Mouse (Mus musculus) olfactory bulb, adult 2 months (tissue): Measurements from ENCODE around the gene St6galnac4. TPM values are rescaled to one million over a fixed set of nuclear protein-coding genes. Genes with fewer than 3 reads are reported as not detected.

Experiments
- H3K27ac ChIP-seq: fragments of 200-500 bp; 2 replicates; pipeline ENCODE4 v1.5.1; 2012; ENCODE audit warnings: low read depth, low read length; ENCODE audit not compliant: insufficient read depth
- H3K4me1 ChIP-seq: fragments of 200-500 bp; 2 replicates; pipeline ENCODE4 v1.6.1; 2012; ENCODE audit warnings: low read length; ENCODE audit not compliant: control insufficient read depth, insufficient read depth
- H3K4me3 ChIP-seq: fragments of 200-500 bp; 2 replicates; pipeline ENCODE4 v1.5.1; 2012; ENCODE audit warnings: mild to moderate bottlenecking, low read depth, low read length, moderate library complexity; ENCODE audit not compliant: insufficient read depth
- CTCF ChIP-seq: fragments of 200-500 bp; IDR thresholded peaks from 2 replicates; pipeline ENCODE4 v1.5.1; 2012; ENCODE audit warnings: low read depth, mild to moderate bottlenecking, low read length, moderate library complexity; ENCODE audit not compliant: insufficient read depth
- POLR2A ChIP-seq: fragments of 200-500 bp; IDR thresholded peaks from 2 replicates; pipeline ENCODE4 v1.6.1; 2012; ENCODE audit warnings: mild to moderate bottlenecking, low read depth, low read length, moderate library complexity; ENCODE audit not compliant: insufficient read depth
- WGBS: fragments of 180-500 bp; shearing (Covaris S2); methylation state at CpG from one replicate; pipeline ENCODE4 v1.1.7; 2018; 5-methylcytosine and 5-hydroxymethylcytosine counted together
- polyA plus RNA-seq: library from polyadenylated mRNA; stranded (reverse); fragments of >200 nt; gene quantifications from 2 replicates; pipeline ENCODE4 v1.2.4, GENCODE M21; 2012; ENCODE audit warnings: low replicate concordance; ENCODE audit not compliant: missing spikeins, insufficient read depth, insufficient read length

St6galnac4 gene
- polyA plus RNA-seq, 1 experiment, result not detected

GRCm38 (mm10) chr2:32547380-32547779, 39.5 kb upstream of the St6galnac4 start:
- peaks cover 17% of the 10 kb centered on the region for H3K4me1 ChIP-seq
- no peak for TF ChIP-seq CTCF
- 89% methylated on average over 5 of the region's 5 CpGs for WGBS
- H3K4me3 ChIP-seq, result no peak overlapping the region
- no peak overlapping the region for H3K27ac ChIP-seq

- WGBS, result 91% methylated on average over 7 of the region's 7 CpGs
- TF ChIP-seq POLR2A, result no peak
- TF ChIP-seq CTCF, result no peak
- no peak overlapping the region for H3K4me3 ChIP-seq
- H3K4me1 ChIP-seq, result peaks cover 17% of the 10 kb centered on the region
- H3K27ac ChIP-seq, result no peak overlapping the region
These were observed 38.7 kb upstream of the St6galnac4 start for GRCm38 (mm10) chr2:32547964-32548739.

DNA sequence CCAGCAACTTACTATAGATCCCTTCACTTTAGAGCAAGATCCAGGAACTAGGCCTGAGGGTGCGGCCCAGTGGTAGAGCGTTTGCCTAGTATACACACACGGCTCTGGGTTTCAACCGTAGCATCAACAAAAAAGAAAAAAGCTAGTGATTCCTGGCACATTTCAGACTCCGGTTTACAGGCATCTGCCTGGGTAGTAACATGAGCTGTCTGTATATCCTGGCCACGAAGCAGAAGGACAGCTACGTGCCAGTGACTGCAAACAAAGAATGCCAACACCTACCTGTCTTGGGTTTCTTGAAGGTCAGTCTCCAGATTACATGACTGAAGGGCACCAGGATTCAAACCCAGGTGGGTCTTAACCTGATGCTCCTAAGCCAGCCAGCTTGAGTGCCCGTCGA, 37.7 kb upstream of the St6galnac4 start:
- H3K4me1 ChIP-seq, result peaks cover 17% of the 10 kb centered on the region
- no peak overlapping the region for H3K27ac ChIP-seq
- 88% methylated on average over 9 of the region's 9 CpGs for WGBS
- H3K4me3 ChIP-seq, result no peak overlapping the region
- no peak for TF ChIP-seq POLR2A
- no peak for TF ChIP-seq CTCF

DNA sequence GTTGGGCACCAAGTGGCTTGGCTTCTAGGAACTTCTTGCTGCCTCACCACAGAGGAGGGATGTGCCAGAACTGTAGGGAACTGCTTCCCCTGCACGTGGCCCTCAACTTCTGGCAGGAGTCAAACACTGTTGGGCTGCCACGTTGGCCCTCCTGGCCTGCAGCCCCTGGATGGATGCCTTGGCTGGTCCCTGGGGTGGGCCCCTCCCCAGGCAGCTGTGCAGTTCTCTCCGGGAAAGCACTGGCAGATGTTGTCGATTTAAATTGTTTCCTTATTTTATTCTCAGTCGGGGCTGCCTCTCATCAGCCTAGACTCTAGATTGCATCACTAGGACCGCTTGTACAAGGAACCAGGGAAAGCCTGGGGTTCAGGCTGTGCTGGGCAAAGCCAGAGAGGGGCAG, 37.1 kb upstream of the St6galnac4 start:
- WGBS, result 21% methylated on average over 6 of the region's 6 CpGs
- Histone ChIP-seq H3K4me3 (no peak overlapping the region), H3K4me1 (peaks cover 17% of the 10 kb centered on the region), H3K27ac (no peak overlapping the region)
- TF ChIP-seq CTCF, result no peak
- no peak for TF ChIP-seq POLR2A

DNA sequence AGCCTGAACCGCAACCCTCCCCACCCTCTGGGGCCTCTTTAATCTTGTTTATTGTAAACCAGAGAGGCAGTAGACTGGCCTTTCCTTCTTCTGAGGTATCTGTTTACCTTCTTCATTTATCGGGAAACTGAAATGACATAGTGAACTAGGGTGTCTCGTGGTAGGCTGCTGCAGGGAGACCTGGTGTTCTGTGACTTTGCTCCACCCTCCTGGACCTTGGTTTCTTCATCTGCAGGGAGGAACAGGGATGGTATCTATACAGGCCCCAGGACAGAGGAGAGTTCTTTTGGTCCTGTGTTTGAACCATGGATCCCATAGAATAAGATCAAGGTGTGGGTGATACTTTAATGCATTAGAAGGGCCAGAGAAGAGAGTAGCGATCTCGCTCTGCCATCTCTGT, 35.7 kb upstream of the St6galnac4 start:
- H3K27ac ChIP-seq, result no peak overlapping the region
- WGBS, result 91% methylated on average over 5 of the region's 5 CpGs
- TF ChIP-seq CTCF, result no peak
- no peak for TF ChIP-seq POLR2A
- no peak overlapping the region for H3K4me3 ChIP-seq
- H3K4me1 ChIP-seq, result peaks cover 29% of the 10 kb centered on the region

GRCm38 (mm10) chr2:32553592-32554148, 33.2 kb upstream of the St6galnac4 start:
- H3K27ac ChIP-seq, result no peak overlapping the region
- no peak for TF ChIP-seq POLR2A
- no peak for TF ChIP-seq CTCF
- 82% methylated on average over 7 of the region's 7 CpGs for WGBS
- H3K4me1 ChIP-seq, result peaks cover 25% of the 10 kb centered on the region
- no peak overlapping the region for H3K4me3 ChIP-seq

DNA sequence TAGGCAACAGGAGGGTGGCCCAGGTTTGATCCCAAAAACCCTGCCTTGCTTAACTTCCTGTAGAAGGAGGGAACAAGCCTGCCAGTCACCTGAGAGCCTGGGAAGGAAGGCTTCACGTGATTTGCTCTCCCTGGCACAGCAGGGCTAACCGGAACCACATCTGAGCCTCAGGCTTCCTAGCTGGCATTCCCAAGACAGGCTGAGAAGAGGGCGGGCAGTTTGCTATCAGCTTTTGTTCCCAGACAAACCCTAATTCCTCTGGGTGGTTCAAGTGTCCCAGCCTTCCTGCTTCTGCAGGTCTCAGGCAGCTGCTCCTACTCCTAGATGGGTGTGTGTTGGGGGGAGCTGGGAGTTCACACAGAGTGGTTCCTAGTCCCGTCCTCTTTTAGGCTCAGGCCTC, 31.4 kb upstream of the St6galnac4 start:
- Histone ChIP-seq H3K4me1 (peaks cover 24% of the 10 kb centered on the region), H3K4me3 (no peak overlapping the region), H3K27ac (0 out of 2 replicates have a peak overlapping the region, but pooled peaks have one; percentile 3)
- WGBS, result 28% methylated on average over 4 of the region's 4 CpGs
- TF ChIP-seq CTCF, result no peak
- TF ChIP-seq POLR2A, result no peak

DNA sequence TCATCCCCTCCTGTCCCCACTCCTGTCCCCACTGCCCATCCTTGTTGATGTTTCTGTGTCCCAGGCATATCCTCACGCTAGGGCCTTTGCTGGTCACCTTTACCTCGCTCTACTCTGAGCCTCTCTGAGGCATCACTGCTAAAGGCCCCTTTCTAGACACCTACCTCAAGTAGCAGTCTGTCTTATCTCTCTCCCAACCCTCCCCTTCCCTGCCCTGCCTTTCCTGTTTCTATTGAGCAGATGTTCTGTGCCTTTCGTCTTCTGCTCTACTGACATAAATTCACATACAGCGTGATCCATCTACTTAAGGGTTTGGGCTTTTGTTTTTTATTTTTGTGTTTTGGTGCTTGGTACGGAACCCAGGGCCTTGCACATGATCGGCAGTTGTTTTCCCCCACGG, 30.9 kb upstream of the St6galnac4 start:
- peaks cover 24% of the 10 kb centered on the region for H3K4me1 ChIP-seq
- 72% methylated on average over 7 of the region's 7 CpGs for WGBS
- no peak for TF ChIP-seq POLR2A
- no peak for TF ChIP-seq CTCF
- H3K4me3 ChIP-seq, result no peak overlapping the region
- H3K27ac ChIP-seq, result 0 out of 2 replicates have a peak overlapping the region, but pooled peaks have one; percentile 3

GRCm38 (mm10) chr2:32559570-32559969, 27.3 kb upstream of the St6galnac4 start:
- 23% methylated on average over 5 of the region's 5 CpGs for WGBS

More at GRCm38 (mm10) chr2:32559570-32559969, 27.3 kb upstream of the St6galnac4 start:
- H3K4me3 ChIP-seq, result no peak overlapping the region
- H3K4me1 ChIP-seq, result peaks cover 24% of the 10 kb centered on the region
- peak overlapping the region; percentile 37; the same call in 1 of the 2 replicates for H3K27ac ChIP-seq
- no peak for TF ChIP-seq CTCF
- TF ChIP-seq POLR2A, result no peak
